Mouse (Mus musculus): ENCODE measurements at regions not wholly inside any gene's neighbourhood (a gene's known extent, or its start where the extent isn't known, plus 50 kb on each side); places are given as distances from the start of the nearest gene placed in this dataset.

- TF ChIP-seq EP300 (IDR thresholded peaks at IDR 0.05; ENCODE audit: insufficient read depth, low read depth, low read length): no peak
- TF ChIP-seq CTCF (IDR thresholded peaks at IDR 0.05; ENCODE audit: low read depth, low read length): no peak
Measured at GRCm38 (mm10) chr4:12560015-12560414, 388.2 kb upstream of the Fam92a start.

All from ES-Bruce4 (cell line).